Mouse (Mus musculus) intestine, embryonic 16.5 days (tissue): ENCODE measurements around the gene Olfr559. TPM values are rescaled to one million over a fixed set of nuclear protein-coding genes. Genes with fewer than 3 reads are reported as not detected.

Experiments used
- ATAC-seq: fragments of 200-750 bp; cut with Nextera tagmentation; 2 replicates; pipeline ENCODE4 v1.8.0; 2017; ENCODE audit warnings: moderate TSS enrichment, moderate library complexity
- H3K27ac ChIP-seq: fragments of 300-500 bp; sonication (generic); 2 replicates; pipeline ENCODE4 v1.5.1; 2014; ENCODE audit warnings: mild to moderate bottlenecking, low read length
- H3K27me3 ChIP-seq: fragments of 300-500 bp; sonication (generic); replicated peaks from 2 replicates; pipeline ENCODE4 v1.6.1; 2014; ENCODE audit warnings: low read length, control low read depth, mixed read lengths; ENCODE audit not compliant: control insufficient read depth, insufficient read depth
- H3K36me3 ChIP-seq: fragments of 300-500 bp; sonication (generic); 2 replicates; pipeline ENCODE4 v1.6.1; 2014; ENCODE audit warnings: low read length, control low read depth; ENCODE audit not compliant: control insufficient read depth, insufficient read depth
- H3K4me1 ChIP-seq: fragments of 300-500 bp; sonication (generic); 2 replicates; pipeline ENCODE4 v1.6.1; 2014; ENCODE audit warnings: low read length, control low read depth, mixed read lengths; ENCODE audit not compliant: control insufficient read depth, insufficient read depth
- H3K4me2 ChIP-seq: fragments of 300-500 bp; sonication (generic); 2 replicates; pipeline ENCODE4 v1.6.1; 2014; ENCODE audit warnings: low read depth, low read length, control low read depth
- H3K4me3 ChIP-seq: fragments of 300-500 bp; sonication (generic); 2 replicates; pipeline ENCODE4 v1.5.1; 2014; ENCODE audit warnings: mild to moderate bottlenecking, low read length
- H3K9ac ChIP-seq: fragments of 300-500 bp; sonication (generic); 2 replicates; pipeline ENCODE4 v1.6.1; 2014; ENCODE audit warnings: low read depth, low read length
- H3K9me3 ChIP-seq: fragments of 300-500 bp; sonication (generic); 2 replicates; pipeline ENCODE4 v1.6.1; 2016; ENCODE audit warnings: low read length, control low read depth; ENCODE audit not compliant: control insufficient read depth
- WGBS: fragments of 180-500 bp; shearing (Covaris S2); extraction: QIAGEN DNeasy Blood & Tissue Kit; methylation state at CpG from one replicate; pipeline ENCODE4 v1.1.7; 2014; 5-methylcytosine and 5-hydroxymethylcytosine counted together
- polyA plus RNA-seq: library from polyadenylated mRNA; unstranded; fragments of >200 nt; fragmentation: Nextera tagmentation; extraction: Ambion mirVana; gene quantifications from 2 replicates; pipeline ENCODE4 v1.2.1, GENCODE M21; 2015

Gene Olfr559
- polyA plus RNA-seq, result not detected in 2 replicates

DNA sequence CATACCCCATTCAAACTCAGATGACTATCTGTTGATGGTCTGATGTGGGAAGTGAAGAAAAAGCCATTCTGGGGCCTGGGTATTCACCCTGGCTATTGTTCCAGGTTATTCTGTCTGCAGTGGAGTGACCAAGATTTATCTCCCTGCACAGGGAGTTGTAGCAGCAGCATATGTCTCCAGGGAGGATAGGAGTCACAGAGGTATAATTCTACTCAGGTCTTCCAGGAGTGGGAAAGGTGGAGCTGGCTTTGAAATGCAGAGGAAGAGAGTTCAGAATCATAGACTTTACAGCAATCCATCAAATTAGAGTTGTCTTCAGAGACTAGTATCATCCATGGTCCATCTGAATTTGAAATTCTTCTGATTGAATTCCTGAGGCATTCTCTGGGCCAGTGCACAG, at the start of gene Olfr559:
TSS of gene Olfr559 (minus strand) at position 101 of the 400 bp plus-strand sequence.
- Histone ChIP-seq H3K36me3 (no peaks in the 10 kb centered on the region), H3K4me2 (no peak within 1 kb of the TSS), H3K27ac (no peak within 1 kb of the TSS), H3K9ac (no peak within 1 kb of the TSS), H3K4me1 (no peaks in the 10 kb centered on the region), H3K9me3 (no peaks in the 10 kb centered on the region), H3K27me3 (no peaks in the 10 kb centered on the region), H3K4me3 (no peak within 1 kb of the TSS)
- no peak for ATAC-seq

DNA sequence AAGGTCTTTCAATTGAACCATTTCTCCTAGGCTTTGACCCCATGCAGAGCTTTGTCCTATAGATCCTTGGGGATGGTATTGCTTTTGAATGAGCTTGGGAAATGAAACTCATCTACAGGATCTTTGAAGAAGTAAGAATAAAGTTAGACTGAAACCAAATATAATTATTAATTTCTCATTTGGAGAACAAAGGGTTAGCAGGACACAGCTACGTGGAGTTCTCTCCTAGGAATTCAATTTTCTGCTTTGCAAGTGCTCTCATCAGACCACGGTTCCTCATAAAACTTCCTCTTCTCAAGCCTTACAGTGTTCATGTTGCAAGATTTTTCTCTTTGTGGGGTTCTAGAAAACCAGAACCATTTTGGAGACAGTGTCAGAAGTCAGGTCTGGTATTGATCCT, 43.6 kb upstream of the Olfr559 start, which contains the start of gene Olfr561:
TSS of gene Olfr561 (plus strand) at position 301 of the 400 bp plus-strand sequence.
- Histone ChIP-seq H3K4me3 (no peak within 1 kb of the TSS), H3K27ac (no peak within 1 kb of the TSS), H3K36me3 (no peaks in the 10 kb centered on the region), H3K9me3 (no peaks in the 10 kb centered on the region), H3K9ac (no peak within 1 kb of the TSS), H3K4me1 (no peaks in the 10 kb centered on the region), H3K27me3 (no peaks in the 10 kb centered on the region), H3K4me2 (no peak within 1 kb of the TSS)
- ATAC-seq, result no peak
- WGBS, result 74% methylated on average over 2 of the region's 2 CpGs

DNA sequence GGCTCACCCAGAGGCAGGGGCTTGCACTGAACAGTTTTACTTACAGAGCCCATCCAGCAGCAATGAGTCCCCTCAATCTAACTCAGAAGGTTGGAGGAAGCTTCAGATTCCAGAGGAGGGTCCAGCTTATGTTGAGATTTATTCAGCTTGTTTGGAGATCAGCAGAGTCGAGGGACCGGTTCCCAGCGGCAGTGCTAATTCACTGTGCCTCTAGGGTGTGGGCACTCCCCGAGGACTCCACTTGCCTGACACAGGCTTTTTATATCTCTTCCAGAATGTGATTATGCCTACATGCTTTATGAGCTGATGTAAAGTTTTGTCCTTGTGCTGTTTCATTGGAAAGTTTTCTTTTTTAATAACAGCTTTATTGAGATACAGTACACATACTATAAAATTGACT, 32.0 kb upstream of the Olfr559 start, which contains the start of the genes Olfr560 and Olfr78:
TSS of gene Olfr560 (minus strand) at position 101 of the 400 bp plus-strand sequence.
TSS of gene Olfr78 (minus strand) at position 206 of the 400 bp plus-strand sequence.
- ATAC-seq, result no peak
- H3K27me3 ChIP-seq, result no peaks in the 10 kb centered on the region
- 68% methylated on average over 4 of the region's 4 CpGs for WGBS

DNA sequence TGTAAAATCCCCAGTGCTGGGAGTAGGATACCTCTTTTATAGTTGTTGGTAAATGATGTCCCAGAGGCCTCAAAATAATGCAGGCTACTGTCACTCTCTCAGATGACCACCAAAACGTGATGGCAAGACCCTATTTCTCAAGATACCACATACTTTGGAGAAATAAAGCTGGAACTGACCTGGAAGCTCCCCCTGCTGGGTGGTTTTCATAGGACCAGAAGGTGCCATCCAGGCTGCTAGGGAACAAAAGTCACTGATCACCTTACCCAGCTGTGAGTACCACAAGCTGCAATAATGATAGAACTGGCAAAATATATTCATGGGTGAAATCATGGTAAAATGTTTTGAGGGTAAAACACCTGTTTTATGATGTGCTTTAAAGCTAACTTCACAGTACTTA, 24.8 kb upstream of the Olfr559 start:
- no peaks in the 10 kb centered on the region for H3K4me1 ChIP-seq
- H3K36me3 ChIP-seq, result no peaks in the 10 kb centered on the region
- no peaks in the 10 kb centered on the region for H3K27me3 ChIP-seq
- no peak overlapping the region for H3K9ac ChIP-seq
- ATAC-seq, result no peak
- 15% methylated on average over 1 of the region's 1 CpGs for WGBS
- H3K27ac ChIP-seq, result no peak overlapping the region
- H3K4me2 ChIP-seq, result no peak overlapping the region
- no peak overlapping the region for H3K4me3 ChIP-seq
- H3K9me3 ChIP-seq, result no peaks in the 10 kb centered on the region

More for the DNA sequence above, 32.0 kb upstream of the Olfr559 start, which contains the start of the genes Olfr560 and Olfr78:
- Histone ChIP-seq H3K4me2 (no peak within 1 kb of the TSS), H3K4me3 (no peak within 1 kb of the TSS), H3K36me3 (no peaks in the 10 kb centered on the region), H3K27ac (no peak within 1 kb of the TSS), H3K9me3 (no peaks in the 10 kb centered on the region), H3K4me1 (no peaks in the 10 kb centered on the region), H3K9ac (no peak within 1 kb of the TSS)

DNA sequence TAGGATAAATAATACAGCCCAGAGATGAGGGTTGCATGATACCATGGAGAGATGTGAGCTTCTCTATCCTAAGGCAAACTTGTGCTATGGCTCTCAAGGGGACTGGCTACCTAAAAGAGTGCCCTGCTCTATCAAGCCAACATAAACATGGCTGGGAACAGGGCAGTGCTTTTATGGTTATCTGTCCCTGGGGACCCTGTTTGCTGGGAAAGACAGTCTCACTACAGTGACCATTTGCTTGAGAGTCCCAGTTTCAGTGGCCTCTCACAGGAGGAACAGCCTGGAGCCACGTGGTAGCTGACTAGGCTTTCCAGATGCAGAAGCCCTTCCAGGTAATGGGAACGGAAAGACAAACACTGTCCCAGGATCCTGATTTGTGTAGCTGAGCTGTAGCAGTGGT, 10.4 kb upstream of the Olfr559 start:
- Histone ChIP-seq H3K4me2 (no peak overlapping the region), H3K4me1 (no peaks in the 10 kb centered on the region), H3K27me3 (no peaks in the 10 kb centered on the region), H3K27ac (no peak overlapping the region), H3K9ac (no peak overlapping the region), H3K36me3 (no peaks in the 10 kb centered on the region), H3K9me3 (no peaks in the 10 kb centered on the region), H3K4me3 (no peak overlapping the region)
- no peak for ATAC-seq
- 36% methylated on average over 2 of the region's 2 CpGs for WGBS

DNA sequence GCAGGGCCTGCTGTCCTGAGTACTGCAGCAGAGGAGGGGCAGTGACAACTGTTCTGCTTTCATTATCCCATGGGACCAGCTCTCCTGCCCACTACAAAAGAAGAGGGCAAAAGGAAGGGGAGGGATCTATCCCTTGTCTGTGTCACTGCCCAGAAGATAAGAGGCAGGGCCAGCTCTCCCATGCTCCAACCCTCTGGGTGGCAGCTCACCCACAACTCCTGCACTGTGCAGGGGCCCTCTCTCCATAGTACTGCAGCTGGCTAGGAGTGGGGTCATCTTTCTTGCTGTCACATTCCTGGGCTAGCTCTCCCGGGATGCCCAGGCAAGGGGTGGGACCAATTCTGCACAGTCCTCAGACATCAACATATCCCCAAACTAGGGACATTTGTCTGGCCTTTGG, 6.5 kb upstream of the Olfr559 start:
- 44% methylated on average over 1 of the region's 1 CpGs for WGBS
- Histone ChIP-seq H3K4me2 (no peak overlapping the region), H3K27ac (no peak overlapping the region), H3K4me3 (no peak overlapping the region), H3K36me3 (no peaks in the 10 kb centered on the region), H3K9me3 (no peaks in the 10 kb centered on the region), H3K27me3 (no peaks in the 10 kb centered on the region), H3K4me1 (no peaks in the 10 kb centered on the region), H3K9ac (no peak overlapping the region)
- no peak for ATAC-seq

DNA sequence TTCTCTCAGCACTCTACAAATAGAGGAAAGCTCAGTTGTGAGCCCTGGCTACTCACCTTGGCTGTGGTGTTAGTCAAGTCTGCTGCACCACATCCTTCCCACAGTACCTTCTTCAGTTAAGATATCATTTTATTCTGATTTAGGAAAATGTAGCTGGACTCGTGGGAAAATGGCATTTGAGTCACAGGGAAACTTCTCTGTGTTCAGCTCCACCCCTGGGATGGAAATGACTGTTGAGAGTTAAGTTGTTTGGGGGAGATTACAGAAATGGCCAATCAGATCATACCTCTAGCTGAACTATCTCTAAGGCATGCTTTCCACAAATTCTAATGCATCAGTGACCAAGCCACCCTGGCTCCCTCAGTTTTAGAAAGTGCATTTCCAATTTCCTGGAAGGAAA, 8.3 kb downstream of the Olfr559 start, which contains the start of gene Olfr33:
TSS of gene Olfr33 (minus strand) at position 101 of the 400 bp plus-strand sequence.
- Histone ChIP-seq H3K4me1 (no peaks in the 10 kb centered on the region), H3K27ac (no peak within 1 kb of the TSS), H3K4me2 (no peak within 1 kb of the TSS), H3K9me3 (no peaks in the 10 kb centered on the region), H3K27me3 (no peaks in the 10 kb centered on the region), H3K4me3 (no peak within 1 kb of the TSS), H3K9ac (no peak within 1 kb of the TSS), H3K36me3 (no peaks in the 10 kb centered on the region)
- no peak for ATAC-seq
- 47% methylated on average over 1 of the region's 1 CpGs for WGBS

DNA sequence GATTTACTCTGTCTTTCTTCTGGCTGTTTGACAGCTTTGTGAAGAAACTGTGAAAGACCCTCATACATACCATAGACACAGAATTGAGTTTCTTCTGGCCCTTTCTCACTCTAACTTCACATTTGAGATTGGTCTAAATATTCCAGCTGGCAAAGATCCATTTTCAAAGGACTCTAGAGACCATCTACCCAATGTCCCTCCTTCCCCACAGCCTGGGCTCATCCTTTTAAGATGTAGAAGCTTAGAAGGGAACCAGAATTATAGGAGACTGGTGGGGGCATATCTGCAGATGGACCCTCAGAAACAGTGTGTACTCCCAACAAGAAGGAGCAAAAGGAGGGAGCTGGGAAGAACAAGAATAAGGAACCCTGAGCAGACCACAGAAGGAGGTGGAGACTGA, 25.4 kb downstream of the Olfr559 start, which contains the start of gene Olfr558:
TSS of gene Olfr558 (plus strand) at position 301 of the 400 bp plus-strand sequence.
- no peak for ATAC-seq
- Histone ChIP-seq H3K27ac (no peak within 1 kb of the TSS), H3K9ac (no peak within 1 kb of the TSS), H3K9me3 (no peaks in the 10 kb centered on the region), H3K36me3 (no peaks in the 10 kb centered on the region), H3K4me3 (no peak within 1 kb of the TSS), H3K27me3 (no peaks in the 10 kb centered on the region), H3K4me1 (no peaks in the 10 kb centered on the region), H3K4me2 (no peak within 1 kb of the TSS)

DNA sequence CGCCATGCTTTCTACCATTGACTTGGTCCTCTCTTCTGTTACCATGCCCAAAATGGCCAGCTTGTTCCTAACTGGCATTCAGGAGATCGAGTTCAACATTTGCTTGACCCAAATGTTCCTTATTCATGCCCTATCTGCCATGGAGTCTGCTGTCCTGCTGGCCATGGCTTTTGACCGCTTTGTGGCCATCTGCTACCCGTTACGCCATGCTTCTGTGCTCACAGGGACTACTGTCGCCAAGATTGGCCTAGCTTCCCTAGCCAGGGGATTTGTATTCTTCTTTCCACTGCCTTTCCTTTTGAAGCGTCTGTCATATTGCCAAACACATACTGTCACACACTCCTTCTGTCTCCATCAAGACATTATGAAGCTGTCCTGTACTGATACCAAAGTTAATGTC, 28.8 kb downstream of the Olfr559 start:
- Histone ChIP-seq H3K4me1 (no peaks in the 10 kb centered on the region), H3K36me3 (no peaks in the 10 kb centered on the region), H3K9ac (no peak overlapping the region), H3K27me3 (no peaks in the 10 kb centered on the region), H3K4me2 (no peak overlapping the region), H3K9me3 (no peaks in the 10 kb centered on the region), H3K4me3 (no peak overlapping the region), H3K27ac (no peak overlapping the region)
- 91% methylated on average over 7 of the region's 7 CpGs for WGBS
- ATAC-seq, result no peak
